Mouse (Mus musculus): ENCODE measurements around the gene Abcg8.

The Abcg8 gene

GRCm38 (mm10) chr17:84675951-84676366 is at the start of gene Abcg8:
Gene Abcg8 (plus strand): TSS chr17:84676302.
- no peak for DNase-seq (ENCODE audit: low spot score in 2 of 2)

GRCm38 (mm10) chr17:84626857-84627305 is 49.2 kb upstream of the Abcg8 start:
- DNase-seq (ENCODE audit: low spot score in 2 of 2) = peak in 1 of 2 experiments; percentile 12

- DNase-seq (ENCODE audit: low spot score in 2 of 2) = no peak
Measured at GRCm38 (mm10) chr17:84627721-84628120, 48.4 kb upstream of the Abcg8 start.

- DNase-seq (ENCODE audit: low spot score in 2 of 2) = no peak
Measured at GRCm38 (mm10) chr17:84628611-84629010, 47.5 kb upstream of the Abcg8 start.

- DNase-seq (ENCODE audit: low spot score in 2 of 2) = no peak
Measured at GRCm38 (mm10) chr17:84631836-84632235, 44.3 kb upstream of the Abcg8 start.

GRCm38 (mm10) chr17:84633443-84633842 is 42.7 kb upstream of the Abcg8 start:
- no peak for DNase-seq (ENCODE audit: low spot score in 2 of 2)

- DNase-seq (ENCODE audit: low spot score in 2 of 2) = no peak
Measured at GRCm38 (mm10) chr17:84636328-84636727, 39.8 kb upstream of the Abcg8 start.

GRCm38 (mm10) chr17:84637971-84638370 is 38.1 kb upstream of the Abcg8 start:
- no peak for DNase-seq (ENCODE audit: low spot score in 2 of 2)

GRCm38 (mm10) chr17:84639796-84640378 is 36.2 kb upstream of the Abcg8 start:
- no peak for DNase-seq (ENCODE audit: low spot score in 2 of 2)

GRCm38 (mm10) chr17:84641893-84642292 is 34.2 kb upstream of the Abcg8 start:
- no peak for DNase-seq (ENCODE audit: low spot score in 2 of 2)

- no peak for DNase-seq (ENCODE audit: low spot score in 2 of 2)
Measured at GRCm38 (mm10) chr17:84642324-84642723, 33.8 kb upstream of the Abcg8 start.

- no peak for DNase-seq (ENCODE audit: low spot score in 2 of 2)
Measured at GRCm38 (mm10) chr17:84644292-84645050, 31.6 kb upstream of the Abcg8 start.

- no peak for DNase-seq (ENCODE audit: low spot score in 2 of 2)
Measured at GRCm38 (mm10) chr17:84645119-84645518, 31.0 kb upstream of the Abcg8 start.

- no peak for DNase-seq (ENCODE audit: low spot score in 2 of 2)
Measured at GRCm38 (mm10) chr17:84645894-84646293, 30.2 kb upstream of the Abcg8 start.

GRCm38 (mm10) chr17:84646477-84646876 is 29.6 kb upstream of the Abcg8 start:
- DNase-seq (ENCODE audit: low spot score in 2 of 2) = no peak

- DNase-seq (ENCODE audit: low spot score in 2 of 2) = no peak
Measured at GRCm38 (mm10) chr17:84647630-84648029, 28.5 kb upstream of the Abcg8 start.

- DNase-seq (ENCODE audit: low spot score in 2 of 2) = no peak
Measured at GRCm38 (mm10) chr17:84650302-84651017, 25.6 kb upstream of the Abcg8 start.

- no peak for DNase-seq (ENCODE audit: low spot score in 2 of 2)
Measured at GRCm38 (mm10) chr17:84653544-84653943, 22.6 kb upstream of the Abcg8 start.

GRCm38 (mm10) chr17:84656205-84656604 is 19.9 kb upstream of the Abcg8 start:
- DNase-seq (ENCODE audit: low spot score in 2 of 2) = no peak

GRCm38 (mm10) chr17:84656653-84657421 is 19.3 kb upstream of the Abcg8 start:
- DNase-seq (ENCODE audit: low spot score in 2 of 2) = no peak

- no peak for DNase-seq (ENCODE audit: low spot score in 2 of 2)
Measured at GRCm38 (mm10) chr17:84657422-84657732, 18.7 kb upstream of the Abcg8 start.

- no peak for DNase-seq (ENCODE audit: low spot score in 2 of 2)
Measured at GRCm38 (mm10) chr17:84657782-84658181, 18.3 kb upstream of the Abcg8 start.
